Mouse (Mus musculus) monocyte, adult 2 months (primary cell): ENCODE data around the gene Cenpn.

ENCODE experiments used
- DNase-seq, 2 experiments: peaks; one replicate each; pipeline ENCODE4 v3.0.0; 2022; ENCODE audit warnings: low spot score in 2 of 2, low read depth in 1 of 2

Gene Cenpn

GRCm38 (mm10) chr8:116921337-116922059 is at the start of gene Cenpn, which contains the start of gene Cmc2:
Gene Cenpn (plus strand): TSS chr8:116921730.
Gene Cmc2 (minus strand): TSS chr8:116921455.
- DNase-seq = peak; percentile 77 to 87

- no peak for DNase-seq
Observed at GRCm38 (mm10) chr8:116872761-116873342, 48.7 kb upstream of the Cenpn start.

GRCm38 (mm10) chr8:116873586-116873985 is 47.9 kb upstream of the Cenpn start:
- no peak for DNase-seq

- DNase-seq = no peak
Observed at GRCm38 (mm10) chr8:116873986-116874385, 47.5 kb upstream of the Cenpn start.

GRCm38 (mm10) chr8:116875798-116876450 is 45.6 kb upstream of the Cenpn start:
- DNase-seq = no peak

GRCm38 (mm10) chr8:116881396-116881795 is 40.1 kb upstream of the Cenpn start:
- no peak for DNase-seq

- no peak for DNase-seq
Observed at GRCm38 (mm10) chr8:116887813-116888212, 33.7 kb upstream of the Cenpn start.

- DNase-seq = no peak
Observed at GRCm38 (mm10) chr8:116891446-116891845, 30.1 kb upstream of the Cenpn start.

- DNase-seq = no peak
Observed at GRCm38 (mm10) chr8:116892130-116892529, 29.4 kb upstream of the Cenpn start.

GRCm38 (mm10) chr8:116892636-116893035 is 28.9 kb upstream of the Cenpn start:
- no peak for DNase-seq

- no peak for DNase-seq
Observed at GRCm38 (mm10) chr8:116893938-116894337, 27.6 kb upstream of the Cenpn start.

- no peak for DNase-seq
Observed at GRCm38 (mm10) chr8:116895521-116895920, 26.0 kb upstream of the Cenpn start.

- no peak for DNase-seq
Observed at GRCm38 (mm10) chr8:116904736-116905135, 16.8 kb upstream of the Cenpn start.

- DNase-seq = no peak
Observed at GRCm38 (mm10) chr8:116905252-116905651, 16.3 kb upstream of the Cenpn start.

- no peak for DNase-seq
Observed at GRCm38 (mm10) chr8:116905836-116906235, 15.7 kb upstream of the Cenpn start.

GRCm38 (mm10) chr8:116921005-116921336 is 559 bp upstream of the Cenpn start:
- no peak for DNase-seq

- DNase-seq = no peak
Observed at GRCm38 (mm10) chr8:116922060-116922757, 679 bp downstream of the Cenpn start.

- DNase-seq = no peak
Observed at GRCm38 (mm10) chr8:116923526-116923925, 2.0 kb downstream of the Cenpn start.

- no peak for DNase-seq
Observed at GRCm38 (mm10) chr8:116927880-116928279, 6.3 kb downstream of the Cenpn start.

GRCm38 (mm10) chr8:116928588-116928987 is 7.1 kb downstream of the Cenpn start:
- DNase-seq = no peak

- DNase-seq = no peak
Observed at GRCm38 (mm10) chr8:116934976-116935375, 13.4 kb downstream of the Cenpn start.

GRCm38 (mm10) chr8:116935506-116935905 is 14.0 kb downstream of the Cenpn start:
- no peak for DNase-seq
